Mouse (Mus musculus) MEL-GATA-1-ER (cell line): ENCODE data around the gene Nacad.

Experiments
- DNase-seq: peaks from one replicate; pipeline ENCODE4 v3.0.0-alpha.2; 2012; ENCODE audit warnings: low read depth; ENCODE audit errors: extremely low read depth

Nacad gene

DNA sequence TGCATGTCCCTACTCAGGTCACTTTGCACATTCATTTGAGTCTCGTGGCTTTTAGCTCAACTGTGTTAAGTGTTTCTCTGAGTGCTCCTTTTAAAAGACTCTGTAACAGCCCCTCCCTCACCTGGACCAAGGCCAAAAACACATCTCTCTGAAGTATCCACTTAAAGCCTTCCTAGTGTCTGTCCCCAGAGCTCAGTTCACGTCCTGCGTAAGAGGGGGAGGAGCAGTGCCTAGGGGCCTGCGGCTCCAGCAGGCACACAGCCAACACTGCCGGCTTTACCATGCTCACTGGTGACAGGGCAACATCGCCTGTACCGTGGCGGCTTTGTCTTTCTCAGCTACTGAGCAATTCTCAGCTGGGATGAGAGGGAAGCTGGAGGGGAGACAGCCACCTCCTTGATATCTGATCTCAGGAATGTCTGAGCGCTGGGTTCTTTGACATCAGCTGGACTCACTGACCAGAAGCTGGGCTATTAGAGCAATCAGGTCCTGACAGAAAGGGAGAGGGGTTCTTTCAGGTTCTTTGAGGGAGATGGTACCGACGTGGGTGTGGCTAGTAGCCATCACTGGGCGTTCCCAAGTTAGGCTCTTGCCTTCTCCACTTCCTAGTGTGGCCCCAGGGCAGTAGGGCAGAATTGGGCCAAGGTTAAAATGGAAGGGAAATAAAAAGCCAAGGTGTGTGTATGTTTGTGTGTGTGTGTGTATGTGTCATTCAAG lies 1.8 kb downstream of the Nacad start:
- no peak for DNase-seq

DNA sequence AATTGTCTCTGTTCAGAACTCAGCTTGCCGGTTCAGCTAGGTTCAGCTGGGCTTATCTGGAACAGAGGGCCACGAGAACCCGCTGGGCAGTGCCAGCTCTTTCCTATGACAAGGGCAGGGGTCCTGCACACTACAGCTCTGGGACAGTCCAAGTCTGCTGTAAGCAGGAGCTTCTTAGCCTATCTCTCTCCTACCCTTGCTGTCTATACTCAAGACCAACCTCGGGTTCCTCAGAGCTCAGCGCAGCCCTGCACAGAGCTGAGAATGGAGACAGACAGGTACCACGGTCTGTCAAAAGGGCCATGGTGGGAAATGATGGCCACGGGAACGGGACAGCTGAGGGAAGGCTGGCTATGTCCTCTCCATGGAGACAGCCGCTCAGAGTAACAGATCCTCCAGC lies 2.6 kb downstream of the Nacad start:
- DNase-seq: no peak

DNA sequence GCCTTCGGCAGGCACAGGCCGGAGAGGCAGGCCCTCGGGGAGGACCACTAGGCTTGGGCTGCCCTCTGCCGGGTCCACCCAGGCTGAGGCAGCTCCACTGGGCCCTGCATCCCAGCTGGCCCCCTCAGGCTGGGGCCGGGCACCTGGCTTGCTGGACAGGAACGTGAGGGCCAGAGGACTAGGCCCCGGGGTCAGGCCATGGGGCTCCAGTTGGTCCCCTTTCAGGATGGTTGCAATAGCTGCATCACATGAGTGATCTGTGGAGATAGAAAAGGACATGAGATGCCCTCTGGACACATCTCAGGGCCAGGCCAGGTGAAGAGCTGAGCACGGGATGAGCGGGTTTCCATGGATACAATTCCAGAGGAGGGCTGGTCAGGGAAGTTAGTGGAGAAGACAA lies 3.2 kb downstream of the Nacad start:
- no peak for DNase-seq

DNA sequence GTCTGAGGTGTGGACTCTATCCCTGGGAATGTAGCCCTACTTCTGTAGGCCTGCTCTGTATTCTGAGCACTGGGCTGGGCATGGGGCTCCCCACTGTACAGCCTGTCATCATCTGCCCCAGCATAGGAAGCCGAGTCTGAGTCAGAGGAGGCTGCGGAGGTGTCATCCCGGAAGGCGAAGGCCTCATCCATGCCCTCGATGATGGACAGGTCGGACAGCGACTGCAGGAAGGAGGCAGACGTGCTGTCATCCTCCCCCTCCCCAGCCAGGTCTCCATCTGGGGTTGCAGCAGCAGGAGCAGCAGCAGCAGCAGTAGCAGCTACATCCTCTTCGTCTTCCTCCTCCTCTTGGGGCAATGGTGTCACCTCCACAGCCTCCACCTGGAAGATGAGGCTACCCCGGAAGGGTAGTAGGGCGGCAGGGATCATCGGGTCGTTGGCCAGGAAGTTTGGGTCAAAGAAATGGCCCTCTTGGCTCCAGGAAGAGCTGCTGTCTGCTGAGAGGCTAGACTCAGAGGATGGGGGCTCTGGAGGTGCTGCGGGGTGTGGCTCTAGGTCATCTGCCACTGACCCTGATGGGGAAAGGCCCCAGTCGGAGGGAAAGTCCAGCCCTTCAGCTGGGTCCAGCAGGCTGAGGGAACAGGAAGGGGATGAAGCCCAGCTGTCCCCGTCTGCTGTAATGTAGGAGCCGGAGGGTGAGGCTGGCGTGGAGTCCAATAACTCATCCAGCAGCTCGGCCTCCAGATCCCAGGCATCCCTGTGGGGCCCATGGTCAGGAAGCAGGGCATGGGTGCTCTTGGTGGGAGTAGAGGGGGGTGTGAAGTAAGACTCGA lies 4.0 kb downstream of the Nacad start:
- no peak for DNase-seq

DNA sequence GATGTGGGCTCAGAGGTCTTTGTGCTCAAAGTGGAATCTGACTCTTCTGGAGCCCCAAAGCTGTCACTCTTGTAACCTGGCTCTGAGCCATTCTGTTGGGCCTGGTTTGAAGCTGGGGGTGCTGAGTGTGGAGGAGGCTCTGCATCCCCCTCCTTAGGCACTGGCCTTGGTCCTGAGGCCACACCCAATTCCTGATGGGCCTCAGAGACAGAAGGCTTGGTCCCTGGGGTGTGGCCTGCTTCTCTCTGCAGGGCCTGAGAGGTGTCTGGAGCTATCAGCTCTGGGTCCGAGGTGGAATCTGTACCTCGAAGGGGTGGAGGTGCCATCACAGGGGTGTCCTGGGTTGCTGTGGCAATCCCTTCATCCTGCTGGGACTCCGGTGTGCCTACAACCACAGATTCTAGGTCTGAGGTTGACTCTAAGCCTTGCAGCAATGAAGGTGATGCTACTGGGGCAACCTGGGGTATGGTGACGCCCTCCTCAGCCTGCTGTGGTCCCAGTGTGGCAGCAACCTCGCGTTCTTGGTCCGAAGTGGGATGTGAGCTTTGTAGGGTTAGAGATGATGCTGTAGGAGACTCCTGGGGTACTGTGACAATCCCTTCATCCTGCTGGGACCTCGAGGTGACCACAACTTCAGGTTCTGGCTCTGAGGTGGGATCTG lies 5.4 kb downstream of the Nacad start:
- no peak for DNase-seq

DNA sequence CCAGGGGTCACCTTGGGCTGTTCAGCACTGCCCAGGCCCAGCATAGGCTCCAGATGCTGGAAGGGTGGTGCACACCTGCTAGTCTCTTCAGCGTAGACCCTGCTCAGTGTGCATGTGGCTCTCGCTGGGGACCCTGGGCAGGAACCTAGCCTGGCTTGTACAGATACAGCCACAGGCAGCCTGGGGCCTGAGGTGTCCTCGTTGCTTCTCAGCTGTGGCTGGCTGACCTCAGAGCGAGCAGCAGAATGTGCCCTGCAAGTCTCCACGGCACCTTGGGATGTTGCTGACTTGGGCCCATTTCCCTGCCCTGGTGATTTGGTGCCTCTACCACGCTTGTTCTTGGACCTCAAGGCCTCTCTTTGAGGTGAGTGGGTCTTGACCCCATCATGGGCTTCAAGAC lies 6.0 kb downstream of the Nacad start:
- no peak for DNase-seq

DNA sequence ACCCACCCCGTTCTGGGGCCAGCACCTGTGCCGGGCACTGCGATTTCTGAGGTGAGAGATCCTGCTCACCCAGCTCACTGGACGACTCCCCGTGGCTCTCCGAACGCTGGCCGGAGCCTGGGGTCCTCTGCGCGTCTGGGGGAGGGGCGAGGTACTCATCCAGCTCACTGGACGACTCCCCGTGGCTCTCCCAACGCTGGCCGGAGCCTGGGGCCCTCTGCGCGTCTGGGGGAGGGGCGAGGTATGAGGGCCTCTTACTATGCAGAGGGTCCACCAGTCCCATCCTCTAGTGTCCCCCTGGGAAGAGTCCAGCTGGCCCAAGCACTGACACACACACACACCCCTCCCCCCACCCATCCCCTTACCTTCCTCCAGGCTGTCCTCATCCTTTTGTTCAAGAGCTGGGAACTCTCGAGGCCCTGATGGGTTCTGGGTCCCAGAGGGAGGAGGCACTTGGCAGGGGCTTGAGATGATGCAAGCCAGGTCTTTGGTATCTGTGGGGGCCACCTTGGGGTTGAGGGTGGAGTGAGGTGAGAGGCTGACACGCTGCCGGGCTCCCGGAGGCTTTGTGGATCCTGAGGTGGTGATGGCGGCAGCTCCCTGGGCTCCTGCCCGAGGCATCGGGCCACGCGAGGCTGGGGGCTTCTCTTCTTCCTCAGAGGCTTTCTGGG lies 6.7 kb downstream of the Nacad start:
- no peak for DNase-seq

DNA sequence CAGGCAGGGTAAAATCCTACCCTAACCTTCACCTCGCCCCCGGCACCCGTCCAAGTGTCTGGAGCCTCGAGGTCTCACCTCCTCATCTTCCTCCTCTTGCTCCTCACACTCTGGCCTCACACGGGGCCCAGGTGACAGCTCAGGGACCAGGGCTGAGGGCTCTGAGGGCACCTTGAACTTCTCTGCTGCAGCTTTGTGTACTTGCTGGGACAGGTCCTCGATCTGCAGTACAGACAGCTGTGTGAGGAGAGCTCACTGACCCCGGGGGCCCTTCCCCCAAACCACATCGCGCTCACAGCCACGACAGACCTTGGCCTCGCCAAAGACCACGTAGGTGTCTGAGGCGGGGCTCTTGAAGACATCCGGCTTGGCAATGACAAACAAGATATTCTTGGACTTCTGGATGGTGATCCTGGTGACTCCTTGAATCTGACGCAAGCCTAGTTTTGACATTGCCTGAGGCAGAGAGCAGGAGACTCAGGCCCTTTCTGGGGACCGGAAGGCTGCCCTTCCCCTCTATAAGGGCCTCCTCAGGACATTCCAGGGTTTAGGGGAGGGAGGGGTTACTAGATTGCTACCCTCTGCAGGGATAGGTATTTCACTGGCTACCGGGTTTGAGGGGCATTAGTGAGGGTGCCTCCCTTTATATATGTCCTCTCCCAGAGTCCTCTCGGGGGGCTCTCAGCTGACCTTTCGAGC lies 7.5 kb downstream of the Nacad start:
- DNase-seq: no peak

DNA sequence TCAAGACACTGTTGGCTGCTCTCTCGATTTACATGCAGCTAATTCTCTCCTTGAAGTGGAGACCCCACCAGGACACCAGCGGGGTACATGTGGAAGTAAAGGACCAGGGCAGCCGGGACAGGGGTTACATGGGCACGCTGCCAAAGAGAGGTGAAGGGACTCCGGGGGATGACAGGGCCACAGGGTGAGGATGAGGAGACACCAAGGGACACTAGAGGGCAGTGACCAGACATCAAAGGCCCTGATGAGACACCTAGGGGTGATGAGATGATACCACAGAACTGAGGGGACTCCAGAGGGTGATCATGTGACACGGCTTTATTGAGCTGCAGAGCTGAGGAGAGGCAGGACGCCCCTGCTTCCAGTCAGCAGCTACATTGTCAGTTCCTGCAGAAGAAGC lies 8.3 kb downstream of the Nacad start:
- DNase-seq: no peak

DNA sequence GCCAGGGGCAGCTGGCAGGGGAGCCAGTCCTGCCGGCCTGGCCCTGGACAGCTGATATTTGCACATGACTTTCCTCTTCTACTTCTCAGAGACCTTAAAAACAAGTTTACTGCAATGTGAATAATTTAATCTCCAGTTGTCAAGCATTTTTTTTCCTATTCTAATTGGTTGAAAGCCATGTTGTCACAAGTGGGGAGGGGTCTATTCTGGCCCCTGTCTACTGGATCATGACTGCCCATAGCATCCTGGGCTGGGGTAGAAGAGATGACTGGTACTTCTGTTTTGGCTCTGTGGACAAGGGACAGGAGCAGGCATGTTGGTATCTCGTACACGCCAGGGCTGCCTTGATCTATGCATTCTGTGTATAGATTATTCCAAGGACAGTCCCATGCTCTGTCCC lies 9.2 kb downstream of the Nacad start:
- no peak for DNase-seq

DNA sequence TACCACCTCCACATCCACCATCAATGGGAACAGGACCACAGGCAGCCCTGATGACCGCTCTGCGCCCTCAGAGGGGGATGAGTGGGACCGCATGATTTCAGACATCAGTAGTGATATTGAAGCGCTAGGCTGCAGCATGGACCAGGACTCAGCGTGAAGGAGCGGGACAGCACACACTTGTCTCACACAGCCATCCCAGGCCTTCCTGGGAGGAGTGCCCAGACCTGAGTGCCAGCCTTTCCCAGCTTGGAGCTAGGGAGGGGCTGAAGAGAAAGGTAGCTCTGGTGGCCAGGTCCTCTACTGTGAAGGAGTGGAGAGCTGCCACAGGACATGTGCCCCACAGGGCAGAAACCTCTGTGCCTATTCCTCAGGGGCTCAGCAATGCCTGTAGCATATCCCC lies 9.6 kb downstream of the Nacad start:
- no peak for DNase-seq

DNA sequence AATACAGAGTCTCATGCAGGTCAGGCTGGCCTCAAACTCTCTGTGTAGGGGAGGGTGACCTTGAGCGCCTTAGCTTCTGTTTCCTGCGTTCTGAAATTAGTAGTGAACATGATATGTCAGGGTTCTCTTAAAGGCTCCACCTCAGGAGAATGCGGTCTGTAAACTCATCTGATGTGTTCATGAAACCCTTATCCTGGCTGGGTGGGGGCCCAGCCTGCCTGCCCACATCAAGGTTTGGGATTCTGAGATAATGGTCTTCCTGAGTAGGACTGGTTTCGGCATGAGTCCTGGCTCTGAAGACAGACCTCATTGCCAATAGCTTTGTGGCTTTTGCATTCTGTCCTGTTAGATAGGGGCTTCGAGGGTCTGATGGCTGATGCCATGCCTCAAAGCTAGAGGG lies 10.5 kb downstream of the Nacad start:
- DNase-seq: peak; percentile 63

DNA sequence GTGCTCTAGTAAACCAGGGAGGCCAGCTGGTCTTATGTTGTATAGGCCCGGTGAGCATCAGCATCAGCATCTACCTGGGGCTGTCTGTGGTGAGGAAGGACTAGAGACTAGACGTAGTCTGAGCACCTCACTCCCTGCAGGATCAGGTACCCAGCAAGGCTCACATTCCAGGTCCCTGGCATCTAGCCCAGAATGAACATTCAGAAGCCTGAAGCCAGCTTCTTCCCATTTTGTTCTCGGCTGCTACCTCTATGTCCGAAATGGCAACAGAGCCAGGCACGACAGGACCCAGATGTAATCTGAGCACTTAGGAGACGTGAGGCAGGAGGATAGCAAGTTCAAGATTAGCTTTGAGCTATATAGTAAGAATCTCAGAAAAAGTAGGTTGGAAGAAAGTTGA lies 11.0 kb downstream of the Nacad start:
- no peak for DNase-seq

DNA sequence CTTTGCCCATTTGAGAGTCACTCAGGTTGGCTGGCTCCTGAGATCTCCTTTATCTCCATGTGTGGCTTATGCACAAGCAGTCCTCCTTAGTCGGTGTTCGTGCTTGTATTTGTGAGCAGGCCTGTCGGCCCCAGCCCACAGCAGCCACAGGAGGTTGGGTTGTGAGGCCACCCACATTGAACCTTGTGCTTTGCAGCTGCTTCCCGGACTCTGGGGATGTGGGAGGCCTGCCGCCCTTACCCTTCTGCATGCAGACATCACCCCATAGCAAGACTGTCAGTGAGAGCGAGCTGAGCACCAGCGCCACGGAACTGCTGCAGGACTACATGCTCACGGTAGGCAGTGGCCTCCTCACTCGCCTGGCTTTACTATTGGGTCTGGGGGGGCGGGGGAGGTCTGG lies 12.4 kb downstream of the Nacad start:
- no peak for DNase-seq

DNA sequence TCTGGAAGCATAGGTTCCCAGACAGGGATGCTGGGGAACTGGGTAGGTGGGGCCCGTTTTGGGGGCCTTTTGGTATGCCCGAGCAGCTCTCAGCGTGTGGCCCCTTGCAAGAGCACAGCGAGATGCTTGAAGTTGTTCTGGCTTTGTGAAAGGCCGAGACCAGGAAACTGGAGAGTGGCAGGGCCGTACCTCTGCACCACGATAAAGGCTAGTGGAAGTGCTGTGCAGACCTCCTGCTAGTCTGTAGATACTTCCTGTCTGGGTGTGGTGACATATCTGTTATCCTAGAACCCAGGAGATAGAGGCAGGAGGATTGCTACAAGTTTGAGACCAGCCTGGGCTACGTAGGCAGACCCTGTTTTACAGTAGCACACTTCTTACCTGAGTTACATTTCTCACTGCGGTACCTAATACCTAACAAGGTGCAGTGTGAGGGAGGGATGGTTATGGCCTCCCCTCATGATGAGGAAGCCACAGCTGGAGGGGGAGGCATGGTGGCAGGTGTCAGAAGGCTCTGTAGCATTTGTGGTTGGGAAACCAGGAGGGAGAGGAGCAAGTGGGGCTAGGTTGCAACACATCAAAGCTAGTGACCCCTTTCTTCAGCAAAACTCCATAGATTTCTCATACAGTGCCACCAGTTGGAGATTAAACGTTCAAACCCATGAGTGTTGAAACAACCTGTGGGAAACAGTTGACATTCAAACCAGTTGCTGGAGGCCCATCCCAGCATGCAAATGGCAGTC lies 14.7 kb downstream of the Nacad start:
- peak; percentile 70 for DNase-seq

DNA sequence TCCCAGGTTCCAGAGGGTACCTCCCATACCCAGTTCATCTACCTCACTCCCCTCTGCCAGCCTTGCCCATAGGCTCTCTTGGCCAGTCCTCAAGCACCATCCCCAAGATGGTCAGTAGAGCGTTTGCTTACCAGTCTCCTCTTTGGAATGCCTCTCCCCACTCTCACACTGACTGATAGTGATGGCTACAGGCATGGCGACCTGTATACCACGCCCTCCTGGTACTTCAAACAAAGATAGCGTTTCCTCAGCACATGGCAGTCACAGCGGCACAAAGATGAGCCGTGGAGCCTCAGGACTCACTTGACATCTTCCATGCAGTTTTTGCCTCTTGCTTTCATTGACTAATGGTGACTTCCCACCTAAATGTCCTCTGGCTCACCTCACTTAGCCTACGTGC lies 16.0 kb downstream of the Nacad start:
- no peak for DNase-seq

DNA sequence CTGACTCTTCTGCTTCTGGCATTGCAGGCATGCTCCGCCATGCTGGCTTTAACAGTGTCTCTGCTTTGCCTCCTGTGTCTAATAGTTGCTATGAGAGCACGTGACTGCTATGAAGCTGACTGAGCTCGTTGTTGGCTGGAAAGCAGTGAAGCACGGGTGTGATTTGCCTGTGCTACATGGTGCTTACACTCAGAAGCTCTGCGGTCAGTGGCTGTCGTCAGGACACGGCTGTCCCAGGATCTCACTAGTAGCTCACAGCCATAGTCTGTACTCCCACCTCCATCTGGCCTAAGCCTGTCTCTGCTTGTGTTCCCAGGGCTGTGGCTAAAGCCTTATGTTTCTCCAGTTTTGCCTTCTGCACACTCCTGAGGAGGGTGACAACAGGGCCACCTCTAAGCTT lies 17.6 kb downstream of the Nacad start:
- DNase-seq: no peak

DNA sequence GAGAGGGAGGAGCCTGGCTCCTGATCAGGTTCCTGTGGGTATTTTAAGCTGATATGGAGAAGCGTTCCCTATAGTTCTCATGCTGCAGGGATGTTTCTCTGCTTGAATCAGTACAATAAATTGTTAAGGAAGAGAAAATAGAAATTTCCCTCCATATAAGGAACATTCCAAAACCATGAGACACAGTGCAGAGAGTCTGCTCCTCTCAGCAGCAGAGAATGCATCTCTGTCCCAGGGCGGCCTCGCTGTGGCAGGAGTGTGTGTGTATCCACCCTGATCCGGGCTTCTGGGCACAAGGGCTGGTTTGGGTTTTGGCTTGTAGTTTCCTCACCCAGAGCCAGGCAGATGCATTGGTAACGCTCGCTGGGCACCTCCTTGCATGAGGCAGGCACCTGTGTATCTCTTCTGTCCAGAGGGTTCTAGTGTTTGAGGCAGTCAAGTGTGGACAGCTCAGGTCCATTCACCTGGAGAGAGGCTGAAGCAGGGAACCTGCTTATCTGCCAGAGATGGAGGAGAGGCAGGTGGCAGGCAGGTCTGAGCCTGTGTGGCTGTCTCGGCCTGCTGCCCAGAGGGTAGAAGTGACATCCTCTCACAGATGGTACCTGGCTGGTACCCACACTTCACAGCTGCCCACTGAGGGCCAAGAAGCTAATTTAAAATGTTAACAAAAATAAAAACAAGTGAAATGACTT lies 18.5 kb downstream of the Nacad start:
- DNase-seq: no peak

DNA sequence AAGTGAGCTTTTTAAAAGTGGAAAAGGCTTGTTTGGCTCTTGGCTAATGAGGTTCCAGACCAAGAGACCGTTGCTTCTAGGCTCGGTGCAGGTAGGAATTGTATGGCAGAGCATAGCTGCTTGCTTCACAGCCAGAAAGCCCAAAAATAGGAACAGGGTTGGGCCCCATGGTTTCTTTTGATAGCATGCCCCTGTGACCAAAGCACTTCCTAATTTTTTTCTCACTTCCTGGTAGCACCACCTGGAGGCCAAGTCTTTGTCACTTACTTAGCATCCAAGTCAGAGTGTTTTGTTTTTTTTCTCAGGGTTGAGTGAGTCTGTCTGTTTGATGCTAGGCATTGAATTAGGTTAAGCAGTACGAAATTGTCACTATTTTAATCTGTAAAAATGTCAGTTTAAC lies 19.2 kb downstream of the Nacad start:
- DNase-seq: peak; percentile 78

DNA sequence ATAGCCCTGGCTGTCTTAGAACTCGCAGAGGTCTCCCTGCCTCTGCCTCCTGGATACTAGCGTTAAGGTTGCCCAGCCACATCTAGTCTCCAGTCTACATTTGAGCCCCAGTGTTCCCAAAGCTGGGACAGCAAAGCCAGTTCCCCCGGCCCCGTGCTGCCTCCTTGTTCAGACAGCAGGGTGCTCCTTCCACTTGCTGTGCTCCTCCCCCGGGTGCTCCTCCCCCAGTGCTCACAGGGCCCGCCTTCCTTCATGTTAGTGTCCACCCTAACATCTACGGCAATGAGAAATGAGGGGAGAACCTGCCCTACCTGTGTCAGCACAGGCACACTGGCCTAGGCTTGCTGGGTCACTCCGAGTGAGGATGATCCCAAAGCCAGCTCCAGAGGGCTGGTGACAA lies 20.1 kb downstream of the Nacad start:
- DNase-seq: no peak
